Mouse (Mus musculus) CH12.LX (cell line): ENCODE measurements around the gene Six5.

Experiments
- CTCF ChIP-seq, 2 experiments: IDR thresholded peaks in 1 of 2; conservative IDR thresholded peaks in 1 of 2; 2 replicates each; pipeline ENCODE4 v1.5.1; 2011 to 2012; ENCODE audit warnings: low read depth in 2 of 2, low read length in 2 of 2, improper control_type of control experiment in 1 of 2, inconsistent platforms in 1 of 2, mild to moderate bottlenecking in 1 of 2, moderate library complexity in 1 of 2
- ETS1 ChIP-seq: conservative IDR thresholded peaks from 2 replicates; pipeline ENCODE4 v1.6.1; 2012; ENCODE audit warnings: low read depth, mild to moderate bottlenecking, inconsistent platforms, low read length, improper control_type of control experiment, moderate library complexity
- HCFC1 ChIP-seq: IDR thresholded peaks from 2 replicates; pipeline ENCODE4 v1.6.1; 2012; ENCODE audit warnings: low read depth, mild to moderate bottlenecking, inconsistent platforms, low read length, improper control_type of control experiment
- KAT2A ChIP-seq: IDR thresholded peaks from 2 replicates; pipeline ENCODE4 v1.6.1; 2012; ENCODE audit warnings: low read length, improper control_type of control experiment, inconsistent platforms; ENCODE audit not compliant: insufficient replicate concordance
- ZKSCAN1 ChIP-seq: IDR thresholded peaks from 2 replicates; pipeline ENCODE4 v1.6.1; 2012; ENCODE audit warnings: low read depth, inconsistent platforms, low read length, improper control_type of control experiment, borderline replicate concordance
- ZMIZ1 ChIP-seq: IDR thresholded peaks from 2 replicates; pipeline ENCODE4 v1.6.1; 2012; ENCODE audit warnings: low read depth, mild to moderate bottlenecking, inconsistent platforms, low read length, improper control_type of control experiment

DNA sequence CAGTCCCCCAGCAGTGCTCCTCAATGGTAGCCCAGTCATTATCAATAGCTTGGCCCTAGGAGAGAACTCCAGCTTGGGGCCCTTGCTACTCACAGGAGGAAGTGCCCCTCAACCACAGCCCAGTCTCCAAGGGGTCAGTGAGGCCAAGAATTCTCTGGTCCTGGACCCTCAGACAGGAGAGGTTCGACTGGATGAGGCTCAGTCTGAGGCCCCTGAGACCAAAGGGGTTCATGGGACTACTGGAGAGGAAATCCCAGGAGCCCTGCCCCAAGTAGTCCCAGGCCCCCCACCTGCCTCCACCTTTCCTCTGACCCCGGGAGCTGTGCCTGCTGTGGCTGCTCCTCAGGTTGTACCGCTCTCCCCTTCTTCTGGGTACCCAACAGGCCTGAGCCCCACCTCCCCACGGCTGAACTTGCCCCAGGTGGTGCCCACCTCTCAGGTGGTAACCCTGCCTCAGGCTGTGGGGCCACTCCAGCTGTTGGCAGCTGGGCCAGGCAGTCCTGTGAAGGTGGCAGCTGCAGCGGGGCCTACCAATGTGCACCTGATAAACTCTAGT lies 2.1 kb downstream of the Six5 start:
- TF ChIP-seq CTCF (conservative IDR thresholded peaks at IDR 0.05 in 1 of 2, IDR thresholded peaks at IDR 0.05 in 1 of 2; ENCODE audit: low read depth in 2 of 2, low read length in 2 of 2) (no peak), KAT2A (no peak), ZMIZ1 (no peak), ETS1 (no peak), HCFC1 (no peak), ZKSCAN1 (no peak)
